Mouse (Mus musculus): Measurements from ENCODE around the gene Snx3. TPM values are rescaled to one million over a fixed set of nuclear protein-coding genes. Genes with fewer than 3 reads are reported as not detected.

Gene Snx3
- polyA plus RNA-seq, 1 experiment from 2014 or later = 265 TPM

DNA sequence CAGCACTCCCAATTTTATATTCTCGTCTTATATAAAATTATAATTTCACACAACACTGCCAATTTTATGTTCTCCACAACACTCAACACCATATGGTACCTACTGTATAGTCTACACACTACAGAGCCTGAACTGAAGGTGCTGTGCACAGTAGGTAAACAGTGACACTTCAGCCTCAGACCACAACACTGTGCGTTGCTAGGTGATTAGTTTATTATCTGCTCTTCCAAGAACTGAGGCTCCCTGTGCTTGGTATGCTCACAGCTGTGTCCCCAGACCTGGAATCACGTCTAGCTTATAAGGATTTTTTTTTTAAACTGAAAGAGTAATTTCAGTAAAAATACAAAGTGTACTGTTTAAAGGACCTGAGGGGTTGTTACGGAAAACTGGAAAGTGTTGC lies 21.1 kb upstream of the Snx3 start:
- Histone ChIP-seq H3K27ac (no peak overlapping the region), H3K36me3 (no peaks in the 10 kb centered on the region)
- WGBS = 78% methylated on average over 4 of the region's 4 CpGs

DNA sequence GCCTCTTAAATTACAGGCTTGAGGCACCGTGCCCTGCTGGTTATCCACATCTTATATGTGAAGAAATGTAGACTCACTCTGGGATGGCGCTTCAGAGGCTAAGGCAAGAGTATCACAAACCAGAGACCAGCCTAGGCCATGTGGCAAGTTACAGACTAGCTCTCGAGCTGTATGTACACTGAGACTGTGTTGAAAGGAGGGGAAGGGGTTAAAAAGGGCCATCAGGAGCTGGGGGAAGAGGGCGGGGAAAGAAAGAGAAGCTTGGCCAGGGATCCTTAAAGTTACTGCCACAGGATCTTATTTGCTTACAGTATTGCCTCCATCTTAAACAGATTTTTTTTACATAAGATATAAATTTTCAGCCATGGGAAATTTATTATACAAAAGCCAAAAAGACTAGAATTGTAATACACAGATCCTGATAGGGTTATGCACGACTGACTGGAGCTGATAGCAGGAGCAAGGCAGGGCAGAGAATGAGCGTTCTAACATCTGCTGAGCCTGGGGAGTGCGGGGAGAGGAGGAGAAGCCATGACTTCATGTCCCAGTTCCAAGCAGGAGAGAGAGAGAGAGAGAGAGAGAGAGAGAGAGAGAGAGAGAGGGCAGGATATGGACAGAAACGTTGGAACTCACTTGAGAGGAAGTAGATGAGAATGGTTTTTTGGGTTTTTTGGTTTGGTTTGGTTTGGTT lies 13.1 kb upstream of the Snx3 start:
- WGBS = 29% methylated on average over 8 of the region's 8 CpGs
- Histone ChIP-seq H3K4me3 (no peak overlapping the region), H3K9me3 (no peaks in the 10 kb centered on the region), H3K27me3 (no peaks in the 10 kb centered on the region), H3K4me2 (replicated peaks) (no peak overlapping the region), H3K9ac (no peak overlapping the region), H3K4me1 (no peaks in the 10 kb centered on the region), H3K27ac (no peak overlapping the region), H3K36me3 (no peaks in the 10 kb centered on the region)
- ATAC-seq (ENCODE audit: insufficient number of reproducible peaks, insufficient read depth, low FRiP score, low TSS enrichment) = peak; percentile 60; the same call in 1 of the 2 replicates

More for the DNA sequence above, 21.1 kb upstream of the Snx3 start:
- no peak for ATAC-seq (ENCODE audit: insufficient number of reproducible peaks, insufficient read depth, low FRiP score, low TSS enrichment)
- Histone ChIP-seq H3K4me1 (peaks cover 4% of the 10 kb centered on the region), H3K27me3 (no peaks in the 10 kb centered on the region), H3K9me3 (no peaks in the 10 kb centered on the region), H3K9ac (no peak overlapping the region), H3K4me3 (no peak overlapping the region), H3K4me2 (replicated peaks) (no peak overlapping the region)

DNA sequence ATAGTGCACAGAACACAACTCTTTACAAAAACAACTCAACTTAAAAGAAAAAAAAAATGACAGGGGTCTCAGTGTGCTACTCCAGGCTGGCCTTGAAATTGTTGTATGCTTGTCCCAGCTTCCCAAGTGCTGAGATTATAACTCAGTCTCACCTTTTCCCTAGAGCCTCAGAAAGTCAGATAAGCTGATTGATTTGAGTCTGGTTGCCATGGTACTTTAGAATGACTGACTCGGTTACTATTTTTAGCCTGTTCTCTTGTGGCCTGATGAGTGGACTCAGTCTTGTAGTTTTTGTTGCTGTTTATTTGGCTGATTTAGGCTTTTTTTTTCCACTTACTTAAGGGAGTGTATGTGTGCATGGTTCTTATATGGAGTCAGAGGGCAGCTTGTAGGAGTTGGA lies 10.7 kb upstream of the Snx3 start:
- no peaks in the 10 kb centered on the region for H3K4me1 ChIP-seq
- no peaks in the 10 kb centered on the region for H3K9me3 ChIP-seq
- no peaks in the 10 kb centered on the region for H3K27me3 ChIP-seq
- no peak overlapping the region for H3K4me3 ChIP-seq
- ATAC-seq (ENCODE audit: insufficient number of reproducible peaks, insufficient read depth, low FRiP score, low TSS enrichment) = no peak
- H3K9ac ChIP-seq = no peak overlapping the region
- H3K4me2 ChIP-seq (replicated peaks) = no peak overlapping the region
- no peak overlapping the region for H3K27ac ChIP-seq
- 59% methylated on average over 1 of the region's 1 CpGs for WGBS
- no peaks in the 10 kb centered on the region for H3K36me3 ChIP-seq

DNA sequence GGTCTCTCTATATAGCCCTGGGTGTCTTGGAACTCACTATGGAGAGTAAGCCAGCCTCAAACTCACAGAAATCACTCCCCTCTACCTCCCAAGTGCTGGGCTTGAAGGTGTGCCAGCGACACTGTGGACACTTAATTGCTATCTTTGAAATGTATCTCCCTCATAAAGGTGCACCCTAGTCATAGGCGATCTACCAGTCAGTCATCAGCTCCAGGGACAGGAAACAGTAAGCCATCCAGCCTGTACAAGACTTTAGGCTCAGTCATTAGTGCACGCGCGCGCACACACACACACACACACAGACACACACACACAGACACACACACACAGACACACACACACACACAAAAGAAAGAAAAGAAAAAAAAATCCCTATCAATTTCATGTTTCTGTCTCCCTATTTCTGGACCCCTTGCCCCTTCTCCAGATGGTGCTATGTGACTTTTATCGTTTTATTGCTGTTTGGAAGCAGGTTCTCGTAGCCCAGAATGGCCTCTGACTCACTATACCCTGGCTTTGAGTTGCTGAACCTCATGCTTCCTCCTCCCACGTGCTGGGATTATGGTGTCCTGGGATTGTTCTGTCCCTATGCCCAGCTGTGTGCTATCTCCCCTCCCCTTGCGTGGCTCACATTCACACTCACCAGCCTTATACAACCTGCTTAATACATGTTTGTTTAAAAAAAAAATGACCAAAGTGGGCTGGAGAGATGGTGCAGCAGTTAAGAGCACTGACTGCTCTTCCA lies 9.6 kb upstream of the Snx3 start:
- H3K27me3 ChIP-seq = no peaks in the 10 kb centered on the region
- H3K27ac ChIP-seq = no peak overlapping the region
- no peaks in the 10 kb centered on the region for H3K4me1 ChIP-seq
- H3K4me3 ChIP-seq = no peak overlapping the region
- WGBS = 86% methylated on average over 10 of the region's 10 CpGs
- no peak overlapping the region for H3K4me2 ChIP-seq (replicated peaks)
- H3K9me3 ChIP-seq = no peaks in the 10 kb centered on the region
- no peaks in the 10 kb centered on the region for H3K36me3 ChIP-seq
- ATAC-seq (ENCODE audit: insufficient number of reproducible peaks, insufficient read depth, low FRiP score, low TSS enrichment) = no peak
- H3K9ac ChIP-seq = no peak overlapping the region

DNA sequence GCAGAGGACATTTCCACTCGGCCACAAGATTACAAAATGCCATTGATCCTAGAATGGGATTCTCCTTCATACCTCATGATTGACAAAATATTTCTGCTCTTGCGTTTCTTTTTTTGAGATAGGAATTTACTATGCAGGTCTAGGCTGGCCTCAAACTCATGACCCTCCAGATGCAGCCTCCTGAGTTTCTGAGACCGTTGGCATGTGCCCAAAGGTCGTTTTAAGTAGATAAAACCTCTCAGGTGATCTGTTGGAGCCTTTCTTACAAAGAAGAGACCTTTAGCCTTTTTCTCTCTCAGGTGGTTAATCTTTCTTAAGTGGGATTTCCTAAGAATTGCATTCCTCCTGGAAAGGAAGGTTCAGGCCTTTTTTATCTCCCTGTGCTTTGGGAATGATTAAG lies 8.8 kb upstream of the Snx3 start:
- WGBS = 56% methylated on average over 4 of the region's 4 CpGs
- H3K4me2 ChIP-seq (replicated peaks) = no peak overlapping the region
- no peak for ATAC-seq (ENCODE audit: insufficient number of reproducible peaks, insufficient read depth, low FRiP score, low TSS enrichment)
- H3K27ac ChIP-seq = no peak overlapping the region
- H3K9ac ChIP-seq = no peak overlapping the region
- no peak overlapping the region for H3K4me3 ChIP-seq
- H3K36me3 ChIP-seq = no peaks in the 10 kb centered on the region
- H3K4me1 ChIP-seq = no peaks in the 10 kb centered on the region
- H3K9me3 ChIP-seq = no peaks in the 10 kb centered on the region
- no peaks in the 10 kb centered on the region for H3K27me3 ChIP-seq

DNA sequence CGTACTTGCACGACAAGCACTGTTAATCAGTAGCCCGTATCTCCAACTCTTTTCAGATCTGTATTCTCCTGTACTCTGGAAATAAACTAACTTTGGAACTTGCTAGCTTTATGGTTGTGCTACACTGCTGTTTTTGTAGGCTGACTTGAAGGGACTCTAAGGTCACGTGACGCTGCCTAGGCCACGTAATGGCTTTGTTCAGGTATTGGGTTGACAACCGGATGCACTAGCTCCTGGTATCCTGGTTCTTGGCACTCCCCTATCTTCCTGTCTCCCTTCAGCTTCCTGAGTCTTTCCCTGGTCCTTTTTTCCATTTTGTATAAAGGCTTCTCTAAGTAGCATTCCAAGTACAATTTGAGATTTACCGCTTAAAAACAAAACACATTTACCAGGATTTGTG lies 1.2 kb upstream of the Snx3 start:
- Histone ChIP-seq H3K27ac (no peak overlapping the region), H3K4me3 (no peak overlapping the region), H3K27me3 (no peaks in the 10 kb centered on the region), H3K9ac (no peak overlapping the region), H3K9me3 (no peaks in the 10 kb centered on the region), H3K4me1 (no peaks in the 10 kb centered on the region), H3K4me2 (replicated peaks) (no peak overlapping the region), H3K36me3 (no peaks in the 10 kb centered on the region)
- WGBS = 92% methylated on average over 8 of the region's 8 CpGs
- ATAC-seq (ENCODE audit: insufficient number of reproducible peaks, insufficient read depth, low FRiP score, low TSS enrichment) = no peak

DNA sequence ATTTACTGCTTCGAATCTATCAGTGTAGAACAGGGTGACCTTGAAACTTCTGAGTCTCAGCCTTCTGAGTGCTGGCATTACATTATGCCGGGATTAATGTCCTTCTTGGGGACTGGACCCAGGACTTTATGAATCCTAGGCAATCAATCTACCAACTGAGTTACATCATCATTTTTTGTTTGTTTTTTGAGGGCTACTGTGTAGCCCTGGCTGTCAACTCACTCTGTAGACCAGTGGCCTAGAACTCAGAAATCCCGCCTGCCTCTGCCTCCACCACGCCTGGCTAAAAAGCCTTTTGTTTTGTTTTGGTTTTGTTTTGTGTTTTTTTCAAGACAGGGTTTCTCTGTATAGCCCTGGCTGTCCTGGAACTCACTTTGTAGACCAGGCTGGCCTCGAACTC lies 669 bp upstream of the Snx3 start:
- H3K4me1 ChIP-seq = no peaks in the 10 kb centered on the region
- peak overlapping the region; percentile 97 for H3K27ac ChIP-seq
- no peaks in the 10 kb centered on the region for H3K36me3 ChIP-seq
- ATAC-seq (ENCODE audit: insufficient number of reproducible peaks, insufficient read depth, low FRiP score, low TSS enrichment) = no peak
- no peaks in the 10 kb centered on the region for H3K9me3 ChIP-seq
- peak overlapping the region; percentile 35; the same call in 1 of the 2 replicates for H3K4me2 ChIP-seq (replicated peaks)
- peak overlapping the region; percentile 96; the same call in 1 of the 2 replicates for H3K4me3 ChIP-seq
- WGBS = 91% methylated on average over 5 of the region's 5 CpGs
- no peak overlapping the region for H3K9ac ChIP-seq
- no peaks in the 10 kb centered on the region for H3K27me3 ChIP-seq

DNA sequence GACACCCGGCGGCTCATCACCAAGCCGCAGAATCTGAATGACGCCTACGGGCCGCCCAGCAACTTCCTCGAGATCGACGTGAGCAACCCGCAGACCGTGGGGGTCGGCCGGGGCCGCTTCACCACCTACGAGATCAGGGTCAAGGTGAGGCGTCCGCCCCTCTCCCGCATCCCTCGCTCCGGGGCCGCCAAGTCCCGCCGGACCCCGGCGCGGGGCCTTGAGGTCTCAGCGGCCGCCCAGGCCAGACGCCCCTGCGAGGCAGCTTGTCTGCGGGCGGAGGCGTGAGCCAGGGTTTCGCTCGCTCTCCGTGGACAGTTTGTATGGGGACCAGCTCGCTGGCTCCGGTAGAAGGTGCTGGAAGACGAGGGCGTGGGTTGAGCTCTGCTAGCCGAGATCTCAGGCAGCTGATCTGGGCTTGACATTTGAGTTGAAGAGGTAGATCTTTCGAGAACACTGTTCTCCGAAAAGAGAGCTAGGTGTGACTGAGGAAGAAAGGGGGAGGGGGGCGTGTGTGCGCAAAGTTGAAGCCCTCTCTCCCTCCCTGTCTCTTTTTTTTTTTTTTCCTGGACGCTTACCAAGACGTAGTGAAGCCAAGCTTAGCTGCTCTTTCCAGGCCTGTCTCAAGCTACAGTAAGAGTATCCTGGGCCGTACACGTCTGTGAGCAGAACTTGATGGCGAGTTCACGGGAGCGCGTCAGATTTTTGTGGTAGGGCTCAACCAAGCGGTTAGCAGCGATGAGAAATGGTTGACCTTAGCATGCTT lies 700 bp downstream of the Snx3 start:
- under 1% methylated on average over 54 of the region's 55 CpGs for WGBS
- Histone ChIP-seq H3K27me3 (no peaks in the 10 kb centered on the region), H3K9ac (peak overlapping the region; percentile 91), H3K4me3 (peak overlapping the region; percentile 96), H3K4me2 (replicated peaks) (peak overlapping the region; percentile 73), H3K4me1 (no peaks in the 10 kb centered on the region), H3K27ac (peak overlapping the region; percentile 97), H3K36me3 (no peaks in the 10 kb centered on the region), H3K9me3 (no peaks in the 10 kb centered on the region)
- peak; percentile 53 for ATAC-seq (ENCODE audit: insufficient number of reproducible peaks, insufficient read depth, low FRiP score, low TSS enrichment)

DNA sequence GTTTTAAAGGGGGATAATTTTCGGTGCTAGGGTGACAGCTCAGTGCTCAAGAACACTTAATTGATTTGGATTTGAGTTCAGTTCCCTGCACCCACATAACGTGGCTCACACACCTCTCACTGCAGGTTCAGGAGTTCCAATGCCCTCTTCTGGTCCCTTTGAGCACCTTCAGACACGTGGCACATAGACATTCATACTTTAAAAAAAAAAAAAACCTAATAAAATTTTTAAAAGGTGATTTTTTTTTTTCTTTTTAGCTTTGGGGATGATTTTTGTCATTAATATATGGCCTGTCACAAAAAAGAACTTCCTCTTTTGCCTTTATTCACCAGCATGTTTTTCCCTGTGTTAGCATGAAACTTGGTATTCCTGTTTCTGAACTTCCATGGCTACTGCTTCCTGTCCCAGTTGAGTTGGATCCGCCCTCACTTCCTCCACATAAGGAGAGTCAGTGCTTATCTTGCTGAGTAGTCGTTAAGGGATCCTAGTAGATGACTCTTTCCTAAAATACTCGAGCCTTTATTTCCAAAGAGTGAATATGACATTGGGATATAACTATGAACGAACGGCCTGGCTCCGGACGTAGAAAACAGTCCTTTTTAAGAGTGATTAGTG lies 2.4 kb downstream of the Snx3 start:
- no peak overlapping the region for H3K27ac ChIP-seq
- no peaks in the 10 kb centered on the region for H3K4me1 ChIP-seq
- H3K4me2 ChIP-seq (replicated peaks) = no peak overlapping the region
- no peak for ATAC-seq (ENCODE audit: insufficient number of reproducible peaks, insufficient read depth, low FRiP score, low TSS enrichment)
- H3K4me3 ChIP-seq = no peak overlapping the region
- no peaks in the 10 kb centered on the region for H3K9me3 ChIP-seq
- 0 out of 2 replicates have a peak, but pooled peaks cover 7% of the 10 kb centered on the region for H3K36me3 ChIP-seq
- no peaks in the 10 kb centered on the region for H3K27me3 ChIP-seq
- H3K9ac ChIP-seq = no peak overlapping the region
- WGBS = 87% methylated on average over 10 of the region's 10 CpGs

DNA sequence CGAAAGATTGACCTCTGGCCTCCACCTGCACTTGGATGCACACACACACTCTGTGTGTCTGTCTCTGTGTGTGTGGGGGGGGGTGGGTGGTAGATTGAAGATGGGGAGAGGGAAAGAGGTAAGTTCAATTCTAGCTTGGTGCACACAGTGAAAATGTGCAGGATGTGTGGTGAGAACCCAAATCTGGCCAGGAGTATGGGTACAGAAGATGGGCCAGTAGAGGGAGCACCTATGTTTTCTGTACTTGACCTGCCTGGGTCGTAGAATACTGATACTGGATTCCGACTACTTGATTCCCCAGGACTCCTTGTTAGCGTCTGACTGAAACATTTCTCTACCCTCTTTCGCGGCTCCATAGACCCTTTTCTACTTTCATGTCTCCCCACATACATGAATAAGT lies 8.3 kb downstream of the Snx3 start:
- Histone ChIP-seq H3K9me3 (no peaks in the 10 kb centered on the region), H3K4me2 (replicated peaks) (no peak overlapping the region), H3K9ac (no peak overlapping the region), H3K27me3 (no peaks in the 10 kb centered on the region), H3K4me3 (no peak overlapping the region), H3K4me1 (no peaks in the 10 kb centered on the region), H3K36me3 (0 out of 2 replicates have a peak, but pooled peaks cover 12% of the 10 kb centered on the region), H3K27ac (no peak overlapping the region)
- ATAC-seq (ENCODE audit: insufficient number of reproducible peaks, insufficient read depth, low FRiP score, low TSS enrichment) = no peak
- 87% methylated on average over 6 of the region's 6 CpGs for WGBS
